Mouse (Mus musculus): Measurements from ENCODE around the gene Cfap54. TPM values are rescaled to one million over a fixed set of nuclear protein-coding genes. Genes with fewer than 3 reads are reported as not detected.

Cfap54 gene
- polyA plus RNA-seq, 1 experiment from 2014 or later, result 3.0 TPM

- no peak for ATAC-seq
- WGBS, result 94% methylated on average over 3 of the region's 3 CpGs
- H3K4me3 ChIP-seq (replicated peaks), result no peak overlapping the region
Observed at GRCm38 (mm10) chr10:93041850-93042249, 39.6 kb downstream of the Cfap54 start.

GRCm38 (mm10) chr10:93041392-93041791, 40.0 kb downstream of the Cfap54 start:
- Histone ChIP-seq H3K4me2 (replicated peaks) (no peak overlapping the region), H3K9me3 (0 out of 2 replicates have a peak, but pooled peaks cover 4% of the 10 kb centered on the region)

More at GRCm38 (mm10) chr10:93041850-93042249, 39.6 kb downstream of the Cfap54 start:
- Histone ChIP-seq H3K9ac (replicated peaks) (no peak overlapping the region), H3K36me3 (no peaks in the 10 kb centered on the region), H3K9me3 (0 out of 2 replicates have a peak, but pooled peaks cover 4% of the 10 kb centered on the region), H3K27me3 (no peaks in the 10 kb centered on the region), H3K27ac (no peak overlapping the region), H3K4me1 (replicated peaks) (no peaks in the 10 kb centered on the region), H3K4me2 (replicated peaks) (no peak overlapping the region)

GRCm38 (mm10) chr10:93036532-93036931, 44.9 kb downstream of the Cfap54 start:
- Histone ChIP-seq H3K27ac (no peak overlapping the region), H3K4me2 (replicated peaks) (no peak overlapping the region), H3K27me3 (no peaks in the 10 kb centered on the region), H3K9me3 (0 out of 2 replicates have a peak, but pooled peaks cover 4% of the 10 kb centered on the region), H3K4me1 (replicated peaks) (no peaks in the 10 kb centered on the region), H3K9ac (replicated peaks) (no peak overlapping the region), H3K36me3 (no peaks in the 10 kb centered on the region), H3K4me3 (replicated peaks) (no peak overlapping the region)
- ATAC-seq, result no peak
- 75% methylated on average over 3 of the region's 3 CpGs for WGBS

More at GRCm38 (mm10) chr10:93041392-93041791, 40.0 kb downstream of the Cfap54 start:
- H3K4me3 ChIP-seq (replicated peaks), result no peak overlapping the region
- 76% methylated on average over 4 of the region's 4 CpGs for WGBS
- no peaks in the 10 kb centered on the region for H3K4me1 ChIP-seq (replicated peaks)
- no peak overlapping the region for H3K9ac ChIP-seq (replicated peaks)
- H3K36me3 ChIP-seq, result no peaks in the 10 kb centered on the region
- ATAC-seq, result no peak
- H3K27me3 ChIP-seq, result no peaks in the 10 kb centered on the region
- H3K27ac ChIP-seq, result no peak overlapping the region

- Histone ChIP-seq H3K9ac (replicated peaks) (no peak overlapping the region), H3K4me2 (replicated peaks) (no peak overlapping the region), H3K27ac (no peak overlapping the region), H3K9me3 (0 out of 2 replicates have a peak, but pooled peaks cover 4% of the 10 kb centered on the region), H3K27me3 (no peaks in the 10 kb centered on the region), H3K4me1 (replicated peaks) (no peaks in the 10 kb centered on the region), H3K36me3 (no peaks in the 10 kb centered on the region), H3K4me3 (replicated peaks) (no peak overlapping the region)
- 58% methylated on average over 10 of the region's 10 CpGs for WGBS
- no peak for ATAC-seq
Observed at GRCm38 (mm10) chr10:93035489-93035888, 45.9 kb downstream of the Cfap54 start.

GRCm38 (mm10) chr10:93023295-93023694, 58.1 kb downstream of the Cfap54 start:
- no peaks in the 10 kb centered on the region for H3K27me3 ChIP-seq
- no peak overlapping the region for H3K4me3 ChIP-seq (replicated peaks)
- no peak overlapping the region for H3K27ac ChIP-seq
- H3K4me2 ChIP-seq (replicated peaks), result no peak overlapping the region
- H3K36me3 ChIP-seq, result no peaks in the 10 kb centered on the region
- no peak overlapping the region for H3K9ac ChIP-seq (replicated peaks)
- no peak for ATAC-seq
- H3K4me1 ChIP-seq (replicated peaks), result no peaks in the 10 kb centered on the region
- WGBS, result 85% methylated on average over 8 of the region's 8 CpGs
- no peaks in the 10 kb centered on the region for H3K9me3 ChIP-seq

- Histone ChIP-seq H3K4me1 (replicated peaks) (peaks cover 3% of the 10 kb centered on the region; the same call in 1 of the 2 replicates), H3K27me3 (no peaks in the 10 kb centered on the region), H3K9me3 (no peaks in the 10 kb centered on the region), H3K4me3 (replicated peaks) (no peak overlapping the region), H3K36me3 (no peaks in the 10 kb centered on the region), H3K9ac (replicated peaks) (peak overlapping the region; percentile 41; the same call in 1 of the 2 replicates), H3K4me2 (replicated peaks) (no peak overlapping the region), H3K27ac (peak overlapping the region; percentile 26; the same call in 1 of the 2 replicates)
- no peak for ATAC-seq
- 31% methylated on average over 8 of the region's 8 CpGs for WGBS
Observed at GRCm38 (mm10) chr10:93014059-93014795, 67.2 kb downstream of the Cfap54 start.

- Histone ChIP-seq H3K27me3 (no peaks in the 10 kb centered on the region), H3K9me3 (no peaks in the 10 kb centered on the region), H3K27ac (no peak overlapping the region), H3K4me1 (replicated peaks) (peaks cover 3% of the 10 kb centered on the region; the same call in 1 of the 2 replicates), H3K9ac (replicated peaks) (no peak overlapping the region), H3K36me3 (no peaks in the 10 kb centered on the region), H3K4me3 (replicated peaks) (no peak overlapping the region), H3K4me2 (replicated peaks) (no peak overlapping the region)
- ATAC-seq, result no peak
- WGBS, result 73% methylated on average over 14 of the region's 14 CpGs
Observed at GRCm38 (mm10) chr10:93011085-93011484, 70.3 kb downstream of the Cfap54 start.

GRCm38 (mm10) chr10:93006970-93007369, 74.4 kb downstream of the Cfap54 start:
- no peak for ATAC-seq
- Histone ChIP-seq H3K27me3 (no peaks in the 10 kb centered on the region), H3K4me3 (replicated peaks) (no peak overlapping the region), H3K9me3 (no peaks in the 10 kb centered on the region), H3K27ac (no peak overlapping the region), H3K36me3 (no peaks in the 10 kb centered on the region), H3K4me1 (replicated peaks) (0 out of 2 replicates have a peak, but pooled peaks cover 3% of the 10 kb centered on the region), H3K4me2 (replicated peaks) (no peak overlapping the region), H3K9ac (replicated peaks) (no peak overlapping the region)
- WGBS, result 88% methylated on average over 3 of the region's 3 CpGs

- no peaks in the 10 kb centered on the region for H3K27me3 ChIP-seq
- H3K4me3 ChIP-seq (replicated peaks), result no peak overlapping the region
- no peak for ATAC-seq
- H3K4me2 ChIP-seq (replicated peaks), result no peak overlapping the region
- H3K9me3 ChIP-seq, result no peaks in the 10 kb centered on the region
- H3K4me1 ChIP-seq (replicated peaks), result 0 out of 2 replicates have a peak, but pooled peaks cover 3% of the 10 kb centered on the region
- WGBS, result 91% methylated on average over 9 of the region's 9 CpGs
- no peak overlapping the region for H3K9ac ChIP-seq (replicated peaks)
- no peak overlapping the region for H3K27ac ChIP-seq
- H3K36me3 ChIP-seq, result no peaks in the 10 kb centered on the region
Observed at GRCm38 (mm10) chr10:93006405-93006804, 75.0 kb downstream of the Cfap54 start.

- no peak overlapping the region for H3K27ac ChIP-seq
- WGBS, result 78% methylated on average over 9 of the region's 9 CpGs
- no peak for ATAC-seq
- H3K9ac ChIP-seq (replicated peaks), result no peak overlapping the region
- no peak overlapping the region for H3K4me3 ChIP-seq (replicated peaks)
- no peaks in the 10 kb centered on the region for H3K27me3 ChIP-seq
- H3K9me3 ChIP-seq, result no peaks in the 10 kb centered on the region
- H3K4me2 ChIP-seq (replicated peaks), result no peak overlapping the region
- H3K36me3 ChIP-seq, result no peaks in the 10 kb centered on the region
- no peaks in the 10 kb centered on the region for H3K4me1 ChIP-seq (replicated peaks)
Observed at GRCm38 (mm10) chr10:92998536-92998935, 82.9 kb downstream of the Cfap54 start.

- no peak overlapping the region for H3K4me2 ChIP-seq (replicated peaks)
- 91% methylated on average over 7 of the region's 7 CpGs for WGBS
- no peak for ATAC-seq
- H3K27me3 ChIP-seq, result no peaks in the 10 kb centered on the region
- H3K36me3 ChIP-seq, result no peaks in the 10 kb centered on the region
- H3K4me3 ChIP-seq (replicated peaks), result no peak overlapping the region
- H3K9ac ChIP-seq (replicated peaks), result no peak overlapping the region
- no peak overlapping the region for H3K27ac ChIP-seq
- H3K9me3 ChIP-seq, result no peaks in the 10 kb centered on the region
- H3K4me1 ChIP-seq (replicated peaks), result no peaks in the 10 kb centered on the region
Observed at GRCm38 (mm10) chr10:92995186-92995585, 86.2 kb downstream of the Cfap54 start.

- H3K9ac ChIP-seq (replicated peaks), result no peak overlapping the region
- H3K36me3 ChIP-seq, result no peaks in the 10 kb centered on the region
- whole genome bisulfite sequencing, result 55% methylated on average over 3 of the region's 3 CpGs
- no peaks in the 10 kb centered on the region for H3K9me3 ChIP-seq
- no peak overlapping the region for H3K27ac ChIP-seq
- H3K4me2 ChIP-seq (replicated peaks), result no peak overlapping the region
- no peak overlapping the region for H3K4me3 ChIP-seq (replicated peaks)
- H3K27me3 ChIP-seq, result no peaks in the 10 kb centered on the region
- ATAC-seq, result no peak
- H3K4me1 ChIP-seq (replicated peaks), result no peaks in the 10 kb centered on the region
Observed at GRCm38 (mm10) chr10:92994340-92994739, 87.1 kb downstream of the Cfap54 start.

Data from midbrain, embryonic 13.5 days (tissue).